Mouse (Mus musculus) hindbrain, postnatal 0 days (tissue): Measurements from ENCODE around the gene Sfmbt2. TPM values are rescaled to one million over a fixed set of nuclear protein-coding genes. Genes with fewer than 3 reads are reported as not detected.

ENCODE experiments used
- ATAC-seq: fragments of 200-750 bp; cut with Nextera tagmentation; 2 replicates; pipeline ENCODE4 v1.8.0; 2017; ENCODE audit warnings: mild to moderate bottlenecking, moderate TSS enrichment, moderate library complexity
- DNase-seq: peaks from one replicate; pipeline ENCODE4 v3.0.0-alpha.2; 2015; ENCODE audit warnings: low spot score
- H3K27ac ChIP-seq: fragments of 300-500 bp; sonication (generic); 2 replicates; pipeline ENCODE4 v1.5.1; 2014; ENCODE audit warnings: mild to moderate bottlenecking
- H3K27me3 ChIP-seq: fragments of 300-500 bp; sonication (generic); 2 replicates; pipeline ENCODE4 v1.6.1; 2014; ENCODE audit warnings: low read length, mixed read lengths; ENCODE audit not compliant: insufficient read depth
- H3K36me3 ChIP-seq: fragments of 300-500 bp; sonication (generic); 2 replicates; pipeline ENCODE4 v1.6.1; 2014; ENCODE audit warnings: low read length, mixed read lengths; ENCODE audit not compliant: insufficient read depth
- H3K4me1 ChIP-seq: fragments of 300-500 bp; sonication (generic); 2 replicates; pipeline ENCODE4 v1.6.1; 2014; ENCODE audit warnings: antibody characterized with exemption, low read length, mixed read lengths; ENCODE audit not compliant: insufficient read depth
- H3K4me2 ChIP-seq: fragments of 300-500 bp; sonication (generic); 2 replicates; pipeline ENCODE4 v1.6.1; 2014; ENCODE audit warnings: low read depth, mild to moderate bottlenecking, low read length, moderate library complexity, mixed read lengths
- H3K4me3 ChIP-seq: fragments of 300-500 bp; sonication (generic); 2 replicates; pipeline ENCODE4 v1.5.1; 2014; ENCODE audit warnings: low read length
- H3K9ac ChIP-seq: fragments of 300-500 bp; sonication (generic); replicated peaks from 2 replicates; pipeline ENCODE4 v1.6.1; 2014; ENCODE audit warnings: mild to moderate bottlenecking, low read length, moderate library complexity, mixed read lengths
- H3K9me3 ChIP-seq: fragments of 300-500 bp; sonication (generic); 2 replicates; pipeline ENCODE4 v1.6.1; 2016; ENCODE audit warnings: low read length, mixed read lengths
- CTCF ChIP-seq: IDR thresholded peaks from 2 replicates; pipeline ENCODE4 v1.5.1; 2016; ENCODE audit warnings: antibody characterized with exemption, control low read depth, low read depth
- WGBS: fragments of 180-500 bp; shearing (Covaris S2); extraction: QIAGEN DNeasy Blood & Tissue Kit; methylation state at CpG from one replicate; pipeline ENCODE4 v1.1.7; 2014; 5-methylcytosine and 5-hydroxymethylcytosine counted together
- microRNA counts: library from miRNA; unstranded; fragments of <30 nt; microRNA quantifications from one replicate; lab custom pipeline; 2015
- microRNA-seq, 2 experiments: library from miRNA; unstranded; fragments of <30 nt; microRNA quantifications; one replicate each; pipeline ENCODE4; 2016
- polyA plus RNA-seq: library from polyadenylated mRNA; unstranded; fragments of >200 nt; fragmentation: Nextera tagmentation; extraction: Ambion mirVana; gene quantifications from 2 replicates; pipeline ENCODE4 v1.2.1, GENCODE M21; 2015
- total RNA-seq: library from RNA; depleted of rRNA; stranded (reverse); fragments of >200 nt; gene quantifications from 2 replicates; pipeline ENCODE4 v1.2.3, GENCODE M21; 2014; rRNA removed

Sfmbt2 gene
- total and polyA plus RNA-seq, 2 experiments from 2014 or later = 5.2 to 6.8 TPM

DNA sequence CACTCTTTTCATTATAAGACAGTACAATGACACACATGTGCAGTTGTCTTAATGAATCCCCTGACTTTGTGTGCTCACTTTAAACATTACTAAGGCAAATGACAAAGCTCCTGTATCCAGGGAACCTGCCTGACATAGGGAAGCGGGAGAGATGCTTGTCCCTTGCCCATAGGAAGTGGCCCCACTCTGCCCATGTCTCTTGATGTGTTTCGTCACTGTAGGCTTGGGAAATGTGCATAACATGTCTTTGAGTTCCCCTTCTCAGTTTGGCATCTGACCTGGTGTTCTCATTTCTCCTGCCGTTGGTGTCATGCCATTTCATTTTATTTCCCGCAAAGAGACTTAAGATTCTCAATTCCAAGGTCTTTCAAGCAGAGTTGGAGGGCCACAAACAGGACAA lies 202.0 kb downstream of the Sfmbt2 start:
- DNase-seq = no peak
- Histone ChIP-seq H3K4me1 (no peaks in the 10 kb centered on the region), H3K9ac (no peak overlapping the region), H3K27me3 (no peaks in the 10 kb centered on the region), H3K9me3 (no peaks in the 10 kb centered on the region), H3K27ac (no peak overlapping the region), H3K36me3 (no peaks in the 10 kb centered on the region), H3K4me2 (no peak overlapping the region), H3K4me3 (no peak overlapping the region)
- no peak for ATAC-seq
- 88% methylated on average over 4 of the region's 4 CpGs for WGBS
- TF ChIP-seq CTCF = no peak

DNA sequence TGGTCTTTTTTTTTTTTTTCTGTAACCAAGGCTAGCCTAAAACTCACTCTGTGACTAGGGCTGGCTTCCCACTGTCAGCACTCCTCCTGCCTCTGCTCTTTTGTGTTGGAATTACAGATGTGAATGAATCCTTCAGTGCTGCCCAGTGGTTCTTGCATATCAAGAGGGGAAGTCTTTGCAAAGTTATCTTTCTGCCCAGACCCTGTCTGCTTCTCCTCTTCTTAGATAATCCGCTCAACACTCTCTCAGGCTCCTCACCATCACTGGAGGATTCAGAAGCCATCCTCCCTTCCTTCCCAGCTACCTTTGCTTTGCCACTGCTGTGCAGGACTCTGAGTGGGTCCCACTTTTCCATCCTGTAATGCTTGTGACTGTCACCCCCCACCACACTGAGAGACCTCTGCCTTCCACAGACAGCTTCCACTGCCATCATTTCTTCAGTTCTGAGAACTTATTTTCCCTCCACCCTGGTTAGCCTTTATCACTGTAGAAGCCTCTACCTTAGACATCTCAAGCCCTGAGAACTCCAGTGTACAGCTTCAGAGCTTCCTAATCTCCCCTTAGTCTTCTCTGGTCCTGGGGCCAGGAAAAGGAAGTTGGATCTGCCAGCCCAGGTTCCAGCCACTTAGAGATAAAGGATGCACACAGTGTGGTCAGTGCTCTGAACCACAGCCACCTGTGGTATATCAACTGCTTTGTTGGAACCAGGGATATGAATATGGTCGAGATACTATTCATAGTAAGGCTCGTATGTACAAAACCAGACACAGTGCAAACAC lies 205.8 kb downstream of the Sfmbt2 start:
- no peaks in the 10 kb centered on the region for H3K4me1 ChIP-seq
- no peak overlapping the region for H3K27ac ChIP-seq
- H3K9ac ChIP-seq = no peak overlapping the region
- ATAC-seq = no peak
- no peaks in the 10 kb centered on the region for H3K36me3 ChIP-seq
- no peak for TF ChIP-seq CTCF
- no peaks in the 10 kb centered on the region for H3K9me3 ChIP-seq
- WGBS = 81% methylated on average over 3 of the region's 3 CpGs
- no peaks in the 10 kb centered on the region for H3K27me3 ChIP-seq
- no peak overlapping the region for H3K4me2 ChIP-seq
- DNase-seq = no peak
- H3K4me3 ChIP-seq = no peak overlapping the region

GRCm38 (mm10) chr2:10582673-10583072 lies 212.4 kb downstream of the Sfmbt2 start:
- DNase-seq = no peak
- Histone ChIP-seq H3K36me3 (no peaks in the 10 kb centered on the region), H3K27ac (no peak overlapping the region)

GRCm38 (mm10) chr2:10583103-10583502 lies 212.8 kb downstream of the Sfmbt2 start:
- Histone ChIP-seq H3K27ac (no peak overlapping the region), H3K27me3 (no peaks in the 10 kb centered on the region), H3K4me1 (no peaks in the 10 kb centered on the region), H3K9ac (no peak overlapping the region), H3K9me3 (no peaks in the 10 kb centered on the region), H3K4me3 (no peak overlapping the region), H3K36me3 (no peaks in the 10 kb centered on the region), H3K4me2 (no peak overlapping the region)
- DNase-seq (no peak), ATAC-seq (no peak)
- WGBS = 68% methylated on average over 5 of the region's 5 CpGs
- TF ChIP-seq CTCF = no peak

More at GRCm38 (mm10) chr2:10582673-10583072, 212.4 kb downstream of the Sfmbt2 start:
- 56% methylated on average over 4 of the region's 4 CpGs for WGBS
- no peak for TF ChIP-seq CTCF
- Histone ChIP-seq H3K9me3 (no peaks in the 10 kb centered on the region), H3K4me3 (no peak overlapping the region), H3K27me3 (no peaks in the 10 kb centered on the region), H3K9ac (no peak overlapping the region), H3K4me2 (no peak overlapping the region), H3K4me1 (no peaks in the 10 kb centered on the region)
- ATAC-seq = no peak

GRCm38 (mm10) chr2:10591310-10591709 lies 221.0 kb downstream of the Sfmbt2 start:
- Histone ChIP-seq H3K27me3 (no peaks in the 10 kb centered on the region), H3K4me2 (no peak overlapping the region), H3K4me1 (no peaks in the 10 kb centered on the region), H3K9ac (no peak overlapping the region), H3K27ac (no peak overlapping the region), H3K9me3 (no peaks in the 10 kb centered on the region), H3K4me3 (no peak overlapping the region), H3K36me3 (no peaks in the 10 kb centered on the region)
- TF ChIP-seq CTCF = no peak
- DNase-seq (peak; percentile 6), ATAC-seq (no peak)
- 64% methylated on average over 5 of the region's 5 CpGs for WGBS

DNA sequence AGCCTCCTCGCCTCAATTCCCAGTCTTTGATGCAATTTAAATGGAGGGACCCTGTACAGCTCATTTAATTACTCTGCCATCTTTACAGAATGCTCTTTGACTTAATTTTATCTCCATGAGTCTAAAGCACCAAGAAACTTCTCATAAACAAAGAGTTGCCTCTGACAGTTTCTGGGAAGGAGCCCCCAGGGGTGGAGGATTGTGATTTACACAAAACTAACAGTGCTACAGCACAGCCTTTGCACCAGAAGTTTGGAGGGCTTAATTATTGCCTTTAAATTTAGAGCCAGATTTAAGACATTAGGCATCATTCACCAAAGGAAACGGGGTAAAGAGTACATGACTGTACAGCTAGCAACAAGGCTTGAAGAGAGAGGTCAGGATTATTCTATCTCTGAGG lies 245.2 kb downstream of the Sfmbt2 start:
- Histone ChIP-seq H3K27ac (no peak overlapping the region), H3K4me1 (no peaks in the 10 kb centered on the region), H3K4me2 (no peak overlapping the region), H3K36me3 (no peaks in the 10 kb centered on the region), H3K9ac (no peak overlapping the region), H3K9me3 (no peaks in the 10 kb centered on the region), H3K4me3 (no peak overlapping the region), H3K27me3 (no peaks in the 10 kb centered on the region)
- DNase-seq = no peak
- WGBS = 76% methylated on average over 2 of the region's 2 CpGs
- TF ChIP-seq CTCF = no peak
- ATAC-seq = no peak

MicroRNAs within 50 kb of the gene (microRNA counts, 519-probe panel; counts per million panel counts)
- microRNA mmu-miR-297a+mmu-miR-466f+mmu-miR-669b (lab: Ali Mortazavi, UCI) (1,861 counts per million, percentile 25 among the panel's probes with 10 or more counts), microRNA mmu-miR-297b-3p (lab: Ali Mortazavi, UCI) (not detected), microRNA mmu-miR-297b-5p (lab: Ali Mortazavi, UCI) (not detected), microRNA mmu-miR-297c (lab: Ali Mortazavi, UCI) (2,508 counts per million, percentile 38 among the panel's probes with 10 or more counts), microRNA mmu-miR-466a-3p+mmu-miR-466b-3-3p (lab: Ali Mortazavi, UCI) (3,710 counts per million, percentile 64 among the panel's probes with 10 or more counts), microRNA mmu-miR-466a-5p+mmu-miR-466e-5p (lab: Ali Mortazavi, UCI) (705 counts per million, percentile 8 among the panel's probes with 10 or more counts), microRNA mmu-miR-466c-5p (lab: Ali Mortazavi, UCI) (2,543 counts per million, percentile 38 among the panel's probes with 10 or more counts), microRNA mmu-miR-466d-3p (lab: Ali Mortazavi, UCI) (2,335 counts per million, percentile 33 among the panel's probes with 10 or more counts), microRNA mmu-miR-466d-5p (lab: Ali Mortazavi, UCI) (not detected), microRNA mmu-miR-466f-5p (lab: Ali Mortazavi, UCI) (not detected), microRNA mmu-miR-466g (lab: Ali Mortazavi, UCI) (3,745 counts per million, percentile 65 among the panel's probes with 10 or more counts), microRNA mmu-miR-466h (lab: Ali Mortazavi, UCI) (2,369 counts per million, percentile 35 among the panel's probes with 10 or more counts), microRNA mmu-miR-466l (lab: Ali Mortazavi, UCI) (not detected), microRNA mmu-miR-467a (lab: Ali Mortazavi, UCI) (2,104 counts per million, percentile 30 among the panel's probes with 10 or more counts), microRNA mmu-miR-467b (lab: Ali Mortazavi, UCI) (2,404 counts per million, percentile 36 among the panel's probes with 10 or more counts), microRNA mmu-miR-467c (lab: Ali Mortazavi, UCI) (3,132 counts per million, percentile 51 among the panel's probes with 10 or more counts), microRNA mmu-miR-467d (lab: Ali Mortazavi, UCI) (not detected), microRNA mmu-miR-467e (lab: Ali Mortazavi, UCI) (1,861 counts per million, percentile 25 among the panel's probes with 10 or more counts), microRNA mmu-miR-669a (lab: Ali Mortazavi, UCI) (3,490 counts per million, percentile 59 among the panel's probes with 10 or more counts), microRNA mmu-miR-669e (lab: Ali Mortazavi, UCI) (705 counts per million, percentile 8 among the panel's probes with 10 or more counts), microRNA mmu-miR-669f (lab: Ali Mortazavi, UCI) (3,837 counts per million, percentile 67 among the panel's probes with 10 or more counts), microRNA mmu-miR-669g (lab: Ali Mortazavi, UCI) (not detected), microRNA mmu-miR-669h-5p (lab: Ali Mortazavi, UCI) (not detected), microRNA mmu-miR-669i (lab: Ali Mortazavi, UCI) (948 counts per million, percentile 11 among the panel's probes with 10 or more counts), microRNA mmu-miR-669j (lab: Ali Mortazavi, UCI) (3,155 counts per million, percentile 52 among the panel's probes with 10 or more counts), microRNA mmu-miR-669m (lab: Ali Mortazavi, UCI) (not detected), microRNA mmu-miR-669o (lab: Ali Mortazavi, UCI) (2,809 counts per million, percentile 43 among the panel's probes with 10 or more counts)

Small RNA genes within 50 kb of the gene (microRNA-seq; reads per million reads assigned to microRNA genes)
- gene Gm22051 = 0 reads per million in 2 experiments
- gene Gm22072 = 0 to 0.18 reads per million in 2 experiments
- 0 reads per million in 2 experiments for gene Gm22091
- 0 reads per million in 2 experiments for gene Gm22166
- gene Gm22239 = 0.71 to 1.1 reads per million in 2 experiments
- 0 reads per million in 2 experiments for gene Gm22626
- gene Gm22635 = 0 reads per million in 2 experiments
- gene Gm22677 = 0 to 0.18 reads per million in 2 experiments
- gene Gm22678 = 0 reads per million in 2 experiments
- 0 reads per million in 2 experiments for gene Gm22775
- gene Gm22925 = 0.18 to 0.36 reads per million in 2 experiments
- gene Gm23108 = 0 reads per million in 2 experiments
- 0 reads per million in 2 experiments for gene Gm23288
- gene Gm23542 = 0 reads per million in 2 experiments
- gene Gm23569 = 0 reads per million in 2 experiments
- gene Gm23571 = 0 reads per million in 2 experiments
- 0 reads per million in 2 experiments for gene Gm23578
- gene Gm23651 = 0 reads per million in 2 experiments
- gene Gm23988 = 0 reads per million in 2 experiments
- gene Gm24028 = 0 reads per million in 2 experiments
- 0 reads per million in 2 experiments for gene Gm24167
- 0 reads per million in 2 experiments for gene Gm24315
- gene Gm24342 = 0 reads per million in 2 experiments
- 0 reads per million in 2 experiments for gene Gm24488
- gene Gm24640 = 0 reads per million in 2 experiments
- 0 reads per million in 2 experiments for gene Gm24673
- gene Gm24761 = 0 reads per million in 2 experiments
- 0 reads per million in 2 experiments for gene Gm24806
- 0 reads per million in 2 experiments for gene Gm25022
- gene Gm25158 = 0 reads per million in 2 experiments
- gene Gm25263 = 0.72 to 1.4 reads per million in 2 experiments
- gene Gm25285 = 0 reads per million in 2 experiments
- gene Gm25316 = 0 reads per million in 2 experiments
- 0 reads per million in 2 experiments for gene Gm25451
- gene Gm25673 = 0 reads per million in 2 experiments
- 0 reads per million in 2 experiments for gene Gm25680
- gene Gm25701 = 0 reads per million in 2 experiments
- gene Gm25753 = 0 reads per million in 2 experiments
- 0 reads per million in 2 experiments for gene Gm25943
- 0 reads per million in 2 experiments for gene Gm26060
- 0 reads per million in 2 experiments for gene Gm26073
- 0 reads per million in 2 experiments for gene Gm26092
- gene Gm26156 = 0 reads per million in 2 experiments
- 0 reads per million in 2 experiments for gene Gm26229
- gene Gm26398 = 0 reads per million in 2 experiments
- gene Gm26426 = 0 reads per million in 2 experiments
- gene Gm26431 = 0 reads per million in 2 experiments
- 0 to 0.18 reads per million in 2 experiments for gene Gm26491
- gene Mir297a-2 = 7.9 to 13.9 reads per million in 2 experiments
- 0 reads per million in 2 experiments for gene Mir297a-3
- 0 reads per million in 2 experiments for gene Mir297a-4
- gene Mir297b = 0 to 0.36 reads per million in 2 experiments
- gene Mir297c = 0 reads per million in 2 experiments
- gene Mir466 = 0.18 to 0.36 reads per million in 2 experiments
- gene Mir466b-1 = 0 reads per million in 2 experiments
- 0 reads per million in 2 experiments for gene Mir466b-2
- gene Mir466b-3 = 0.36 to 1.9 reads per million in 2 experiments
- gene Mir466b-4 = 0 reads per million in 2 experiments
- 0 reads per million in 2 experiments for gene Mir466b-5
- gene Mir466b-6 = 0 reads per million in 2 experiments
- gene Mir466b-7 = 0 reads per million in 2 experiments
- gene Mir466b-8 = 0 reads per million in 2 experiments
- 0 reads per million in 2 experiments for gene Mir466c-1
- gene Mir466c-2 = 0 reads per million in 2 experiments
- 0 reads per million in 2 experiments for gene Mir466d
- gene Mir466e = 0 reads per million in 2 experiments
- 0 reads per million in 2 experiments for gene Mir466f-1
- gene Mir466f-2 = 0 reads per million in 2 experiments
- gene Mir466f-3 = 0 reads per million in 2 experiments
- 0.35 to 0.36 reads per million in 2 experiments for gene Mir466g
- gene Mir466h = 0.36 to 0.88 reads per million in 2 experiments
- 0.36 to 0.88 reads per million in 2 experiments for gene Mir466l
- 0 reads per million in 2 experiments for gene Mir466m
- 11.8 to 16.5 reads per million in 2 experiments for gene Mir466n
- 0 to 0.18 reads per million in 2 experiments for gene Mir466o
- gene Mir466p = 0 reads per million in 2 experiments
- 0 reads per million in 2 experiments for gene Mir467a-1
- 0 reads per million in 2 experiments for gene Mir467a-10
- gene Mir467a-2 = 0 reads per million in 2 experiments
- gene Mir467a-3 = 0 reads per million in 2 experiments
- 0 reads per million in 2 experiments for gene Mir467a-4
- gene Mir467a-5 = 0 reads per million in 2 experiments
- 0 reads per million in 2 experiments for gene Mir467a-6
- 0 reads per million in 2 experiments for gene Mir467a-7
- gene Mir467a-8 = 0 reads per million in 2 experiments
- 0 reads per million in 2 experiments for gene Mir467a-9
- gene Mir467b = 0 to 0.18 reads per million in 2 experiments
- 836 to 958 reads per million in 2 experiments for gene Mir467c
- 1,410 to 2,281 reads per million in 2 experiments for gene Mir467d
- gene Mir467e = 1,805 to 1,984 reads per million in 2 experiments
- 0 reads per million in 2 experiments for gene Mir669a-1
- 0 reads per million in 2 experiments for gene Mir669a-10
- gene Mir669a-11 = 0 reads per million in 2 experiments
- gene Mir669a-12 = 0 reads per million in 2 experiments
- gene Mir669a-2 = 0 reads per million in 2 experiments
- 0 to 0.18 reads per million in 2 experiments for gene Mir669a-3
- gene Mir669a-4 = 0 reads per million in 2 experiments
- 0 reads per million in 2 experiments for gene Mir669a-5
- 0 reads per million in 2 experiments for gene Mir669a-6
- gene Mir669a-7 = 0 reads per million in 2 experiments
- 0 reads per million in 2 experiments for gene Mir669a-8
- gene Mir669a-9 = 0 reads per million in 2 experiments
- 0 reads per million in 2 experiments for gene Mir669b
- gene Mir669c = 153 to 172 reads per million in 2 experiments
- gene Mir669d = 0 reads per million in 2 experiments
- gene Mir669d-2 = 0 reads per million in 2 experiments
- 31.1 to 34.0 reads per million in 2 experiments for gene Mir669e
- gene Mir669f = 0.18 to 2.5 reads per million in 2 experiments
- gene Mir669g = 0 reads per million in 2 experiments
- gene Mir669h = 3.7 to 5.4 reads per million in 2 experiments
- gene Mir669i = 0 reads per million in 2 experiments
- 0 reads per million in 2 experiments for gene Mir669j
- gene Mir669k = 0 reads per million in 2 experiments
- 319 to 339 reads per million in 2 experiments for gene Mir669l
- 0 reads per million in 2 experiments for gene Mir669m-1
- 0 reads per million in 2 experiments for gene Mir669m-2
- 313 to 373 reads per million in 2 experiments for gene Mir669o
- 0 reads per million in 2 experiments for gene Mir669p-1
- 0 reads per million in 2 experiments for gene Mir669p-2

Other genes starting within 250 kb of the Sfmbt2 start
- 8.6 and 9.1 TPM in 2 replicates for gene Itih2, start 239.1 kb upstream of the Sfmbt2 start, total RNA-seq
- gene Itih2, start 239.1 kb upstream of the Sfmbt2 start, polyA plus RNA-seq = 6.3 and 7.3 TPM in 2 replicates
- gene Itih5, start 216.9 kb upstream of the Sfmbt2 start, total RNA-seq = 15.3 and 16.7 TPM in 2 replicates
- gene Itih5, start 216.9 kb upstream of the Sfmbt2 start, polyA plus RNA-seq = 11.2 and 11.6 TPM in 2 replicates